Mouse (Mus musculus) heart, embryonic 12.5 days (tissue): ENCODE measurements at regions not wholly inside any gene's neighbourhood (a gene's known extent, or its start where the extent isn't known, plus 50 kb on each side); places are given as distances from the start of the nearest gene placed in this dataset.

Experiments used
- ATAC-seq: fragments of 200-750 bp; cut with Nextera tagmentation; 2 replicates; pipeline ENCODE4 v1.8.0; 2017; ENCODE audit warnings: moderate TSS enrichment, moderate library complexity; ENCODE audit not compliant: insufficient number of reproducible peaks, low FRiP score
- H3K27ac ChIP-seq: fragments of 300-500 bp; sonication (generic); 2 replicates; pipeline ENCODE4 v1.5.1; 2016; ENCODE audit warnings: mild to moderate bottlenecking, moderate library complexity; ENCODE audit not compliant: poor library complexity, severe bottlenecking
- H3K27me3 ChIP-seq: fragments of 300-500 bp; sonication (generic); replicated peaks from 2 replicates; pipeline ENCODE4 v1.6.1; 2016; ENCODE audit warnings: mild to moderate bottlenecking, moderate library complexity
- H3K36me3 ChIP-seq: fragments of 300-500 bp; sonication (generic); 2 replicates; pipeline ENCODE4 v1.6.1; 2016; ENCODE audit warnings: mild to moderate bottlenecking, moderate library complexity
- H3K4me1 ChIP-seq: fragments of 300-500 bp; sonication (generic); replicated peaks from 2 replicates; pipeline ENCODE4 v1.6.1; 2016; ENCODE audit warnings: mild to moderate bottlenecking
- H3K4me2 ChIP-seq: fragments of 300-500 bp; sonication (generic); 2 replicates; pipeline ENCODE4 v1.6.1; 2016; ENCODE audit warnings: mild to moderate bottlenecking, moderate library complexity
- H3K4me3 ChIP-seq: fragments of 300-500 bp; sonication (generic); 2 replicates; pipeline ENCODE4 v1.5.1; 2016; ENCODE audit warnings: mild to moderate bottlenecking
- H3K9ac ChIP-seq: fragments of 300-500 bp; sonication (generic); 2 replicates; pipeline ENCODE4 v1.6.1; 2016; ENCODE audit warnings: mild to moderate bottlenecking, moderate library complexity
- H3K9me3 ChIP-seq: fragments of 300-500 bp; sonication (generic); replicated peaks from 2 replicates; pipeline ENCODE4 v1.6.1; 2016; ENCODE audit warnings: mild to moderate bottlenecking, moderate library complexity
- WGBS: fragments of 180-500 bp; shearing (Covaris S2); methylation state at CpG from one replicate; pipeline ENCODE4 v1.1.7; 2016; 5-methylcytosine and 5-hydroxymethylcytosine counted together

DNA sequence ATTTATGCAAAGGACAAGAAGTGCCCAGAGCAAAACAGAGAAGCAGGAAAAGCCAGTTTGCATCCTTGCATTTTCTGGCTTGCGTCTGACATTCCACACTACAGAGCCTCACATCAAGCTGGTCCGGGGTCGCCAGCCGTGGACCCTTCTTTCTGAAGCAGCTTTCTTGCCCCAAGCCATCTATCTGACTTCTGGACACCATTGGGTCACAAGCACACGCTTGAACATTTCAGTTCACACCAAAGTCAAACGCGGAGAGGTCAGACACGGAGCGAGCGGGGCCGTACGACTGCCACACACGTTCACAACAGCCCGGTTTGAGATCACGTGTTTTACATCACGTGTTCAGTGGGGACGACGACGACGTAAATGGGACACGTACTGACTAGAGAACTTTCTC lies 108.9 kb upstream of the D1Pas1 start:
- Histone ChIP-seq H3K4me3 (no peak overlapping the region), H3K27ac (no peak overlapping the region), H3K27me3 (no peaks in the 10 kb centered on the region), H3K9me3 (no peaks in the 10 kb centered on the region), H3K36me3 (no peaks in the 10 kb centered on the region), H3K4me1 (no peaks in the 10 kb centered on the region), H3K9ac (no peak overlapping the region), H3K4me2 (no peak overlapping the region)
- WGBS, result 88% methylated on average over 21 of the region's 21 CpGs
- ATAC-seq, result no peak

DNA sequence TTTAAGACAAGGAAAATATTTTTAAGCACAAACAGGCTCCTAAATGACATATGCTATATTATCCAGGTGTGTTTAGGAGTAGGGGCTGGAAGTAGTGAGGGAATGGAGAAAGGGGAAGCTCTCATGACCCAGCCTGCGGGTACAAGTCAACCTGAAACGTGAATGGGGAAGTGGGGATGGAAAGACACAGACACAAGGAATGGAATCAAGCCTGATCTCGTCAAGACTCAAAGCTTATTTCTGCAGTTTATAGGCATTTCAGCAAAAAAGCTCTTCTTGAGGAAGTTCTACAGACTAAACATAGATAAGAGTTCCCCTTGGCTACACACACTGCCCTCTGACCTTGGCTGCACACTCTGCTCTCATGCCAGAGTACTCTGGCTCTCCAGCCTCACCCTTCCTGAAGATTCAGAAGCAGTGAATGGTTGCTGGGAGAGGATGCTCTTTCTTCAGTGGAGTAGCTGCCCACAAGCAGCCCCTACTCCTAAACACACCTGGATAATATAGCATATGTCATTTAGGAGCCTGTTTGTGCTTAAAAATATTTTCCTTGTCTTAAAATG lies 106.4 kb upstream of the Rrp15 start:
- Histone ChIP-seq H3K4me1 (no peaks in the 10 kb centered on the region), H3K27me3 (0 out of 2 replicates have a peak, but pooled peaks cover 4% of the 10 kb centered on the region), H3K4me3 (no peak overlapping the region), H3K9ac (no peak overlapping the region), H3K36me3 (no peaks in the 10 kb centered on the region), H3K4me2 (no peak overlapping the region), H3K9me3 (no peaks in the 10 kb centered on the region), H3K27ac (no peak overlapping the region)
- ATAC-seq, result no peak
- WGBS, result 65% methylated on average over 3 of the region's 3 CpGs

DNA sequence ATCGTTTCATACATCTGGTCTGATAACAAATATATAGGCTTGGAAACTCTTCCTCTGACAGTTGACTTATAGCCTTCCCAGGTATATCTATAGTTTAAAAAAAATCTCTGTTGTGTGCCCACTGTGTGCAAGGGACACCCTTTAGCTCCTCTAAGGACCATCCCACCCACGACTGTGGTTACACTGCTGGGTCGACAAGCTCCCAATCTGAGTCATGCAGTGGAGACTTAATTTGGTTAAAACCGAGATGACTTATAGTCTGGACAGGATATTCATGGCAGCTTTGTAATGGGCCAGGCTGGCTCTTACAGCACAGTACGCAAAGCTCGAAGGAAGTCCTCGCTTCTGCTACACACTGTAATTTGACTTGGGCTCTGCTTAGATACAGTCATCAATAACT lies 96.1 kb upstream of the Rrp15 start:
- 0 out of 2 replicates have a peak, but pooled peaks cover 4% of the 10 kb centered on the region for H3K27me3 ChIP-seq
- 84% methylated on average over 7 of the region's 7 CpGs for WGBS
- no peak overlapping the region for H3K27ac ChIP-seq
- peaks cover 4% of the 10 kb centered on the region; the same call in 1 of the 2 replicates for H3K4me1 ChIP-seq
- H3K9ac ChIP-seq, result no peak overlapping the region
- no peaks in the 10 kb centered on the region for H3K36me3 ChIP-seq
- H3K4me2 ChIP-seq, result no peak overlapping the region
- no peak for ATAC-seq
- no peak overlapping the region for H3K4me3 ChIP-seq
- H3K9me3 ChIP-seq, result no peaks in the 10 kb centered on the region

DNA sequence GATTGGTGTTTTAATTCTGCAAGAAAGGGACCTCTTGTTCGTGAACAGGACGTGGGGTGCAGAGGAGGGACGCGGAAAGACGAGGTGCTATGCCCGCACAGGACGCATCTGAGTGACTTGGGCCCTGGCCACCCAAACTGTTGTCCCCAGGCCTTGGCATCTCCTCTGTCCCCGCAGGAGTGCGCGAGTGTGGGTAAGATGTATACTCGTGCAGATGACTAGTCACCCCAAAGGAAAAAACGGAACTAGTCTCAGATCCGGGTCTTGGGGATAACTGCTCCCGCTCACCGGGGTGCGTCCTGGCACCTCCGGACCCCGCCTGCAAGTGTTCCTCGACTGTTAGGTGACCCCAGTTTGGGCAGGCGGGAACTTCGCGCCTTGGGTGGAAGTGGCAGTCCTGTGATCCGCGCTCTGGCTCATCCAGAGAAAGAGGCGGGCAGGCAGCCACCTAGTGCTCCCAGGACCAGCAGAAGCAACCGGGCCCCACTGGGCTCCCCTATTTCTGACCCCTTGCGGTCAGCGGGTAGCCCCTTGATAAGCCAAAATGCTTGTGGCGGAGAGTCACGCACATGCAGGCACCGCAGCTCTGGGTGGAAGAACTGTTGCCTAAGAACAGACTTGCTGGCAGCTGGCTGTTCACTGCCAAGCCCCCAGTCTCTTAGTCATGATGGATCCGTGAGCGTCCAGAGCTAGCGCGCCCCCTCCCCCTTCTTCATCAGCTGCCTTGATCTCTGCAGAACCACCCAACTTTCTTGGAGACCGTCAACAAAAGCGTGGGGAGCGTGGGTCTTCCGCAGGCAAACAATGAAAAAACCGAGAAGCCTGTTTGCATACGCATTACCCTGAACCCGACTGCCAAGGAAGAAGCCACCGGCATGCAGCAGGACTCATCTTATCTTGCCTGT lies 85.0 kb upstream of the Rrp15 start:
- H3K27me3 ChIP-seq, result 0 out of 2 replicates have a peak, but pooled peaks cover 2% of the 10 kb centered on the region
- H3K9me3 ChIP-seq, result no peaks in the 10 kb centered on the region
- H3K27ac ChIP-seq, result no peak overlapping the region
- no peaks in the 10 kb centered on the region for H3K36me3 ChIP-seq
- peak overlapping the region; percentile 76 for H3K4me2 ChIP-seq
- ATAC-seq, result peak; percentile 67
- H3K4me1 ChIP-seq, result no peaks in the 10 kb centered on the region; the same call in 1 of the 2 replicates
- peak overlapping the region; percentile 64 for H3K9ac ChIP-seq
- under 1% methylated on average over 43 of the region's 43 CpGs for WGBS
- peak overlapping the region; percentile 41 for H3K4me3 ChIP-seq

DNA sequence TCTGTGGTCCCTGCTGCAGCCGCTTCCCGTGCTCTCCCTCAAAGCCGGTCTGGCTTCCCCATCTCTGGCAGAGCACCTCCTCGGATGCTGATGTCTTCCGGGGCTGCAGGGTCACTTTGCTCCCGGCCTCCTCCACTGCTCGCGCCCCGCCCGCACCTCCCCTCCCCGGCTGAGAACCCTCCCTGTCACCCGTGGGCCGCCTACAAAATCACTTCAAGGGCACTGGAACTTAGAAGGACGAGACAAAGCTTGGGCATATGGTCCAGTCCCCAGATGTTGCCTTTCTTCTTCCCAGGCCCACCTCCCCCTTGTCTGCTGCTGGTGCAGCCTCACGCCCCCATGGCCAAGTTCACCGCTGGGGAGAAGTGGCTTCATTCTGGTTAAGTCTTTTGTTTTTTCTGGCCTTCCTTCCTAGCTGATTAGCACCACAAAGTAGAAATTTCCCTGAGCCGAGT lies 84.3 kb upstream of the Rrp15 start:
- peak overlapping the region; percentile 41 for H3K4me3 ChIP-seq
- ATAC-seq, result 0 out of 2 replicates have a peak, but pooled peaks have one; percentile 39
- no peak overlapping the region for H3K27ac ChIP-seq
- H3K36me3 ChIP-seq, result no peaks in the 10 kb centered on the region
- H3K9ac ChIP-seq, result peak overlapping the region; percentile 64
- H3K4me2 ChIP-seq, result peak overlapping the region; percentile 76
- WGBS, result 1% methylated on average over 17 of the region's 17 CpGs
- H3K4me1 ChIP-seq, result no peaks in the 10 kb centered on the region; the same call in 1 of the 2 replicates
- H3K9me3 ChIP-seq, result no peaks in the 10 kb centered on the region
- H3K27me3 ChIP-seq, result 0 out of 2 replicates have a peak, but pooled peaks cover 2% of the 10 kb centered on the region

DNA sequence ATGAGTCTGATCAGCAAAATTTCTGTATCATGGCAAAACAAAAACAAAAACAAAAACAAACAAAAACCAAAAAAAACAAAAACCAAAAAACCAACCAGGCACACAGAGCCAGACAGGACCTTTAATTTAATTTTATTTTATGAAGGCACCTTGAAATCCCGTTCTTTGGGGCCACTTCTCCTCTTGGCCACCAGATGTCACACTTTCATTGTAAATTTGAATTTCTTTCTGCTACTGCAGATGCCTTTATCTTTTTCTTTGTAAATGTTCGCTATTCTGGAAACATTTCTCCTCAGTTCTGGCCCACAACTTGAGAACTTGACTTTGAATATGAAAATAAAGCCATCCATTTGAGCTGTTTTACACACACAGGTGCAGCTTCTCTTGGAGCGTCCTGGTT lies 78.6 kb upstream of the Rrp15 start:
- H3K4me1 ChIP-seq, result peaks cover 8% of the 10 kb centered on the region
- H3K27me3 ChIP-seq, result 0 out of 2 replicates have a peak, but pooled peaks cover 2% of the 10 kb centered on the region
- H3K9ac ChIP-seq, result no peak overlapping the region
- H3K4me2 ChIP-seq, result no peak overlapping the region
- H3K27ac ChIP-seq, result no peak overlapping the region
- no peaks in the 10 kb centered on the region for H3K9me3 ChIP-seq
- H3K36me3 ChIP-seq, result no peaks in the 10 kb centered on the region
- WGBS, result 24% methylated on average over 3 of the region's 3 CpGs
- H3K4me3 ChIP-seq, result no peak overlapping the region
- ATAC-seq, result no peak

DNA sequence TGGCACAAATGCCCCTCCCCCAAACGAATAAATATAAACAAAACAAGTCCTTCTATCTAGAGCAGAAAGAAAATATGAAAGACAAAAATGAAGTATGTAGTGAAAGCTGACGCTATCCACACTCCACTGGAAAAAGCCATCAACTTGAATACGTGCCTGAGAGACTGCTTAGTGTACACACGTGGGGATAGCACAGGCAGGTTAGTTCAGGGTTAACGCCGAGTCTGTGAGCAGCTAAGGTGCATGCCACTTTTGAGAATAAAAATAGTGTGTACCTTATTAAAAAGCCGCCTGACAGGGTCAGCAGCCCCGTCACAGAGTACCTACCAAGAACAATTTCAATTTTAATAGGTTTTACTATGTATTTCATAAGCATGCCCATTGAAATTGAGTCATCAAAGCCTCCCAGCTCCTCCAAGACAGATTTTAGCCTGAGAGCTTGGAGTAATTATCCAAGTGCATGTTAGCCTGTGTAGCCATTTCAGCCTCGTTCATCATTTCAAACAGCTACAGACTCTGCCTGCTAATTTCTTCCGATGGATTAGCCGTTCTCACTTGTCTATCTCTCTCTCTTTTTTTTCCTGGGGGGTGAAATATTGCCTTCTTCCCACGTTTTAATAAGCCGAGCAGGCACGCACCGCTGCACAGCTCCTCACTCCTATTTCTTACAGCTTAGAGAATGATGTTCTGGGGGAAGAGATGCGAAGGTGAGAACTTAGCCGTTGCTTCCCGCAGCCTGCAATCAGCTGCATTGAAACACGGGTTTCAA lies 59.2 kb upstream of the Rrp15 start:
- H3K9me3 ChIP-seq, result no peaks in the 10 kb centered on the region
- H3K27ac ChIP-seq, result no peak overlapping the region
- 70% methylated on average over 19 of the region's 19 CpGs for WGBS
- no peak for ATAC-seq
- H3K36me3 ChIP-seq, result no peaks in the 10 kb centered on the region
- H3K4me3 ChIP-seq, result no peak overlapping the region
- H3K9ac ChIP-seq, result no peak overlapping the region
- no peak overlapping the region for H3K4me2 ChIP-seq
- H3K27me3 ChIP-seq, result 0 out of 2 replicates have a peak, but pooled peaks cover 3% of the 10 kb centered on the region
- no peaks in the 10 kb centered on the region for H3K4me1 ChIP-seq

DNA sequence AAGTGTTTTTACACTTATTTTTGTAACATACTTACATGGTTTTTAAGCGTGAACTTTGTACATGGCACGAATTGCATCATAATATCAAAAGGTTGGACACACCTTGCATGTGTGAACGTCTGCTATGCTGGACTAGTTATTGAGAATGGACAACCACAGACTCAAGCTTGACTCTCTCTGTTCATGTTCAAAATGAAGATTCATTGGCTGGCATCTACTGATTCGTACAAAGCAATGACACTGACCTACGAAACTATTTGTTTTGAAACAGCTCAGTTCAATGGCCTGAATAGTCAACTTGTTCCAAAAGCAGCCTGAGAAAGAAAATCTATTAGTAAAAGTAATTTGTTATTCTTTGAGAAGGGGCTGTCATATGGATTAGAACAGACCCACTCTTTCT lies 55.3 kb upstream of the Rrp15 start:
- Histone ChIP-seq H3K4me3 (no peak overlapping the region), H3K9me3 (no peaks in the 10 kb centered on the region), H3K36me3 (no peaks in the 10 kb centered on the region), H3K27ac (no peak overlapping the region), H3K4me1 (no peaks in the 10 kb centered on the region), H3K4me2 (no peak overlapping the region), H3K9ac (no peak overlapping the region), H3K27me3 (0 out of 2 replicates have a peak, but pooled peaks cover 3% of the 10 kb centered on the region)
- ATAC-seq, result no peak
- WGBS, result 88% methylated on average over 5 of the region's 5 CpGs
